Mouse (Mus musculus): ENCODE data around the gene Gm11564. TPM values are rescaled to one million over a fixed set of nuclear protein-coding genes. Genes with fewer than 3 reads are reported as not detected.

Gm11564 gene
- polyA plus RNA-seq (2017; shearing (Covaris generic)), result not detected

GRCm38 (mm10) chr11:99815566-99815965, at the start of gene Gm11564:
Gene Gm11564, minus strand, starts transcription at chr11:99815666.

GRCm38 (mm10) chr11:99864176-99864575, 48.7 kb upstream of the Gm11564 start, which contains the start of gene Gm11559:
Gene Gm11559, plus strand, starts transcription at chr11:99864476.

GRCm38 (mm10) chr11:99857617-99858016, 42.2 kb upstream of the Gm11564 start, which contains the start of gene Gm11568:
Gene Gm11568, plus strand, starts transcription at chr11:99857917.

GRCm38 (mm10) chr11:99851508-99851907, 36.0 kb upstream of the Gm11564 start, which contains the start of gene Krtap4-16:
Gene Krtap4-16, minus strand, starts transcription at chr11:99851608.

GRCm38 (mm10) chr11:99837966-99838365, 22.5 kb upstream of the Gm11564 start, which contains the start of gene 2300003K06Rik:
Gene 2300003K06Rik, minus strand, starts transcription at chr11:99838066.

GRCm38 (mm10) chr11:99809792-99810191, 5.7 kb downstream of the Gm11564 start, which contains the start of gene Krtap4-13:
Gene Krtap4-13, minus strand, starts transcription at chr11:99809892.

GRCm38 (mm10) chr11:99804346-99804745, 11.1 kb downstream of the Gm11564 start, which contains the start of gene Gm11554:
Gene Gm11554, minus strand, starts transcription at chr11:99804446.

GRCm38 (mm10) chr11:99798832-99799231, 16.6 kb downstream of the Gm11564 start, which contains the start of gene Gm11569:
Gene Gm11569, minus strand, starts transcription at chr11:99798932.

GRCm38 (mm10) chr11:99793367-99793766, 22.1 kb downstream of the Gm11564 start, which contains the start of gene Gm11596:
Gene Gm11596, minus strand, starts transcription at chr11:99793467.

GRCm38 (mm10) chr11:99784900-99785299, 30.6 kb downstream of the Gm11564 start, which contains the start of gene Krtap4-9:
Gene Krtap4-9, plus strand, starts transcription at chr11:99785200.

GRCm38 (mm10) chr11:99780604-99781003, 34.9 kb downstream of the Gm11564 start, which contains the start of gene Krtap4-8:
Gene Krtap4-8, minus strand, starts transcription at chr11:99780704.

GRCm38 (mm10) chr11:99772813-99773212, 42.7 kb downstream of the Gm11564 start, which contains the start of gene Gm11595:
Gene Gm11595, minus strand, starts transcription at chr11:99772913.

Other genes with a start within 250 kb of the Gm11564 start
- gene Krtap3-1, start 249.0 kb downstream of the Gm11564 start, polyA plus RNA-seq (2017; shearing (Covaris generic)), result not detected
- not detected for gene Krtap1-5, start 234.7 kb downstream of the Gm11564 start, polyA plus RNA-seq (2017; shearing (Covaris generic))
- gene Krtap1-4, start 232.0 kb downstream of the Gm11564 start, polyA plus RNA-seq (2017; shearing (Covaris generic)), result not detected
- gene Krtap1-3, start 224.3 kb downstream of the Gm11564 start, polyA plus RNA-seq (2017; shearing (Covaris generic)), result not detected
- gene Krtap9-3, start 217.6 kb downstream of the Gm11564 start, polyA plus RNA-seq (2017; shearing (Covaris generic)), result not detected
- gene Gm11938, start 212.4 kb downstream of the Gm11564 start, polyA plus RNA-seq (2017; shearing (Covaris generic)), result not detected
- not detected for gene Gm11937, start 205.5 kb downstream of the Gm11564 start, polyA plus RNA-seq (2017; shearing (Covaris generic))
- not detected for gene Krtap2-4, start 200.8 kb downstream of the Gm11564 start, polyA plus RNA-seq (2017; shearing (Covaris generic))
- gene Gm11562, start 195.2 kb downstream of the Gm11564 start, polyA plus RNA-seq (2017; shearing (Covaris generic)), result not detected
- not detected for gene Krtap4-1, start 187.4 kb downstream of the Gm11564 start, polyA plus RNA-seq (2017; shearing (Covaris generic))
- gene Krtap4-2, start 180.6 kb downstream of the Gm11564 start, polyA plus RNA-seq (2017; shearing (Covaris generic)), result not detected
- gene Krtap4-7, start 171.6 kb downstream of the Gm11564 start, polyA plus RNA-seq (2017; shearing (Covaris generic)), result not detected
- not detected for gene Gm11555, start 165.4 kb downstream of the Gm11564 start, polyA plus RNA-seq (2017; shearing (Covaris generic))
- not detected for gene Gm11563, start 156.7 kb downstream of the Gm11564 start, polyA plus RNA-seq (2017; shearing (Covaris generic))
- gene Krtap4-6, start 149.7 kb downstream of the Gm11564 start, polyA plus RNA-seq (2017; shearing (Covaris generic)), result not detected
- not detected for gene Gm14190, start 124.9 kb downstream of the Gm11564 start, polyA plus RNA-seq (2017; shearing (Covaris generic))
- gene Gm14180, start 81.4 kb downstream of the Gm11564 start, polyA plus RNA-seq (2017; shearing (Covaris generic)), result not detected
- not detected for gene Gm11595, start 42.8 kb downstream of the Gm11564 start, polyA plus RNA-seq (2017; shearing (Covaris generic))
- not detected for gene Krtap4-8, start 35.0 kb downstream of the Gm11564 start, polyA plus RNA-seq (2017; shearing (Covaris generic))
- not detected for gene Krtap4-9, start 30.5 kb downstream of the Gm11564 start, polyA plus RNA-seq (2017; shearing (Covaris generic))
- gene Gm11596, start 22.2 kb downstream of the Gm11564 start, polyA plus RNA-seq (2017; shearing (Covaris generic)), result not detected
- gene Gm11569, start 16.7 kb downstream of the Gm11564 start, polyA plus RNA-seq (2017; shearing (Covaris generic)), result not detected
- not detected for gene Gm11554, start 11.2 kb downstream of the Gm11564 start, polyA plus RNA-seq (2017; shearing (Covaris generic))
- not detected for gene Krtap4-13, start 5.8 kb downstream of the Gm11564 start, polyA plus RNA-seq (2017; shearing (Covaris generic))
- not detected for gene 2300003K06Rik, start 22.4 kb upstream of the Gm11564 start, polyA plus RNA-seq (2017; shearing (Covaris generic))
- not detected for gene Krtap4-16, start 35.9 kb upstream of the Gm11564 start, polyA plus RNA-seq (2017; shearing (Covaris generic))
- not detected for gene Gm11568, start 42.3 kb upstream of the Gm11564 start, polyA plus RNA-seq (2017; shearing (Covaris generic))
- not detected for gene Gm11559, start 48.8 kb upstream of the Gm11564 start, polyA plus RNA-seq (2017; shearing (Covaris generic))
- gene Krtap9-1, start 57.7 kb upstream of the Gm11564 start, polyA plus RNA-seq (2017; shearing (Covaris generic)), result not detected
- not detected for gene Gm11567, start 63.5 kb upstream of the Gm11564 start, polyA plus RNA-seq (2017; shearing (Covaris generic))
- not detected for gene Krtap31-1, start 92.3 kb upstream of the Gm11564 start, polyA plus RNA-seq (2017; shearing (Covaris generic))
- gene Gm11565, start 99.1 kb upstream of the Gm11564 start, polyA plus RNA-seq (2017; shearing (Covaris generic)), result not detected
- gene Krtap31-2, start 120.6 kb upstream of the Gm11564 start, polyA plus RNA-seq (2017; shearing (Covaris generic)), result not detected
- gene Krtap9-5, start 132.8 kb upstream of the Gm11564 start, polyA plus RNA-seq (2017; shearing (Covaris generic)), result not detected
- not detected for gene Krtap29-1, start 163.4 kb upstream of the Gm11564 start, polyA plus RNA-seq (2017; shearing (Covaris generic))
- gene Krtap16-1, start 170.9 kb upstream of the Gm11564 start, polyA plus RNA-seq (2017; shearing (Covaris generic)), result not detected
- not detected for gene Krtap17-1, start 178.3 kb upstream of the Gm11564 start, polyA plus RNA-seq (2017; shearing (Covaris generic))
- not detected for gene Krt33a, start 200.5 kb upstream of the Gm11564 start, polyA plus RNA-seq (2017; shearing (Covaris generic))
- not detected for gene Krt33b, start 214.2 kb upstream of the Gm11564 start, polyA plus RNA-seq (2017; shearing (Covaris generic))
- gene Krt34, start 225.9 kb upstream of the Gm11564 start, polyA plus RNA-seq (2017; shearing (Covaris generic)), result not detected
- not detected for gene Krt31, start 234.9 kb upstream of the Gm11564 start, polyA plus RNA-seq (2017; shearing (Covaris generic))